Mouse (Mus musculus) liver, embryonic 11.5 days (tissue): Measurements from ENCODE around the gene Osbpl3. TPM values are rescaled to one million over a fixed set of nuclear protein-coding genes. Genes with fewer than 3 reads are reported as not detected.

Source experiments
- ATAC-seq: fragments of 200-750 bp; cut with Nextera tagmentation; replicated peaks from 2 replicates; pipeline ENCODE4 v1.8.0; 2017; ENCODE audit warnings: moderate number of reproducible peaks, mild to moderate bottlenecking, moderate TSS enrichment, moderate library complexity; ENCODE audit not compliant: low FRiP score
- DNase-seq: peaks from one replicate; pipeline ENCODE4 v3.0.0-alpha.2; 2017; ENCODE audit warnings: low spot score
- H3K27ac ChIP-seq: fragments of 300-500 bp; sonication (generic); 2 replicates; pipeline ENCODE4 v1.5.1; 2014; ENCODE audit warnings: mild to moderate bottlenecking, low read depth, low read length, control low read depth
- H3K27me3 ChIP-seq: fragments of 300-500 bp; sonication (generic); replicated peaks from 2 replicates; pipeline ENCODE4 v1.6.1; 2014; ENCODE audit warnings: low read length, mixed read lengths; ENCODE audit not compliant: control insufficient read depth, insufficient read depth
- H3K36me3 ChIP-seq: fragments of 300-500 bp; sonication (generic); 2 replicates; pipeline ENCODE4 v1.6.1; 2014; ENCODE audit warnings: mild to moderate bottlenecking, low read length, moderate library complexity, mixed read lengths; ENCODE audit not compliant: control insufficient read depth, insufficient read depth
- H3K4me1 ChIP-seq: fragments of 300-500 bp; sonication (generic); replicated peaks from 2 replicates; pipeline ENCODE4 v1.6.1; 2014; ENCODE audit warnings: low read length, mixed read lengths; ENCODE audit not compliant: control insufficient read depth, insufficient read depth
- H3K4me2 ChIP-seq: fragments of 300-500 bp; sonication (generic); 2 replicates; pipeline ENCODE4 v1.6.1; 2014; ENCODE audit warnings: mild to moderate bottlenecking, control low read depth, moderate library complexity
- H3K4me3 ChIP-seq: fragments of 300-500 bp; sonication (generic); 2 replicates; pipeline ENCODE4 v1.5.1; 2014; ENCODE audit warnings: low read depth, low read length, control low read depth
- H3K9ac ChIP-seq: fragments of 300-500 bp; sonication (generic); 2 replicates; pipeline ENCODE4 v1.6.1; 2014; ENCODE audit warnings: low read depth, low read length, control low read depth
- H3K9me3 ChIP-seq: fragments of 300-500 bp; sonication (generic); 2 replicates; pipeline ENCODE4 v1.6.1; 2016; ENCODE audit warnings: low read length, inconsistent platforms, mixed read lengths; ENCODE audit not compliant: control insufficient read depth
- WGBS: fragments of 180-500 bp; shearing (Covaris S2); extraction: QIAGEN DNeasy Blood & Tissue Kit; methylation state at CpG from one replicate; pipeline ENCODE4 v1.1.7; 2014; 5-methylcytosine and 5-hydroxymethylcytosine counted together
- polyA plus RNA-seq: library from polyadenylated mRNA; unstranded; fragments of >200 nt; fragmentation: Nextera tagmentation; extraction: Ambion mirVana; gene quantifications from 2 replicates; pipeline ENCODE4 v1.2.1, GENCODE M21; 2014

The Osbpl3 gene
- polyA plus RNA-seq, 1 experiment from 2014 or later: 2.5 TPM

GRCm38 (mm10) chr6:50486035-50486902 is 30.3 kb upstream of the Osbpl3 start:
- DNase-seq (no peak), ATAC-seq (no peak)
- Histone ChIP-seq H3K9ac (no peak overlapping the region), H3K27me3 (no peaks in the 10 kb centered on the region), H3K4me3 (no peak overlapping the region), H3K27ac (no peak overlapping the region), H3K4me2 (no peak overlapping the region), H3K9me3 (no peaks in the 10 kb centered on the region), H3K4me1 (no peaks in the 10 kb centered on the region), H3K36me3 (no peaks in the 10 kb centered on the region)
- WGBS: 88% methylated on average over 11 of the region's 11 CpGs

- DNase-seq: no peak
- Histone ChIP-seq H3K36me3 (no peaks in the 10 kb centered on the region), H3K27ac (no peak overlapping the region), H3K9me3 (no peaks in the 10 kb centered on the region), H3K4me2 (no peak overlapping the region), H3K27me3 (no peaks in the 10 kb centered on the region), H3K9ac (no peak overlapping the region), H3K4me3 (no peak overlapping the region), H3K4me1 (no peaks in the 10 kb centered on the region)
- ATAC-seq: no peak
- WGBS: 82% methylated on average over 3 of the region's 3 CpGs
Observed at GRCm38 (mm10) chr6:50483426-50483825, 27.4 kb upstream of the Osbpl3 start.

- no peak overlapping the region for H3K9ac ChIP-seq
- no peak overlapping the region for H3K27ac ChIP-seq
- H3K4me2 ChIP-seq: no peak overlapping the region
- H3K4me3 ChIP-seq: no peak overlapping the region
- no peaks in the 10 kb centered on the region for H3K36me3 ChIP-seq
- no peaks in the 10 kb centered on the region for H3K27me3 ChIP-seq
- no peak for DNase-seq
- WGBS: 79% methylated on average over 5 of the region's 5 CpGs
- H3K9me3 ChIP-seq: no peaks in the 10 kb centered on the region
- no peak for ATAC-seq
- no peaks in the 10 kb centered on the region for H3K4me1 ChIP-seq
Observed at GRCm38 (mm10) chr6:50481460-50481859, 25.5 kb upstream of the Osbpl3 start.

GRCm38 (mm10) chr6:50466451-50466850 is 10.4 kb upstream of the Osbpl3 start:
- no peaks in the 10 kb centered on the region for H3K9me3 ChIP-seq
- ATAC-seq (no peak), DNase-seq (no peak)
- no peak overlapping the region for H3K9ac ChIP-seq
- 67% methylated on average over 3 of the region's 3 CpGs for WGBS
- H3K4me1 ChIP-seq: no peaks in the 10 kb centered on the region
- no peak overlapping the region for H3K4me2 ChIP-seq
- H3K4me3 ChIP-seq: no peak overlapping the region
- H3K27me3 ChIP-seq: no peaks in the 10 kb centered on the region
- H3K36me3 ChIP-seq: no peaks in the 10 kb centered on the region
- H3K27ac ChIP-seq: no peak overlapping the region

- ATAC-seq (no peak), DNase-seq (no peak)
- Histone ChIP-seq H3K36me3 (no peaks in the 10 kb centered on the region), H3K4me2 (no peak overlapping the region), H3K9me3 (no peaks in the 10 kb centered on the region), H3K27ac (no peak overlapping the region), H3K9ac (no peak overlapping the region), H3K4me1 (no peaks in the 10 kb centered on the region), H3K27me3 (no peaks in the 10 kb centered on the region), H3K4me3 (no peak overlapping the region)
- 72% methylated on average over 9 of the region's 9 CpGs for WGBS
Observed at GRCm38 (mm10) chr6:50464690-50465485, 8.9 kb upstream of the Osbpl3 start.

- 70% methylated on average over 4 of the region's 4 CpGs for WGBS
- H3K27me3 ChIP-seq: no peaks in the 10 kb centered on the region
- H3K27ac ChIP-seq: no peak overlapping the region
- H3K4me1 ChIP-seq: no peaks in the 10 kb centered on the region
- H3K4me2 ChIP-seq: no peak overlapping the region
- no peaks in the 10 kb centered on the region for H3K9me3 ChIP-seq
- no peak for DNase-seq
- no peak overlapping the region for H3K4me3 ChIP-seq
- ATAC-seq: no peak
- no peaks in the 10 kb centered on the region for H3K36me3 ChIP-seq
- H3K9ac ChIP-seq: no peak overlapping the region
Observed at GRCm38 (mm10) chr6:50462026-50462425, 6.0 kb upstream of the Osbpl3 start.

- H3K36me3 ChIP-seq: no peaks in the 10 kb centered on the region
- no peaks in the 10 kb centered on the region for H3K9me3 ChIP-seq
- H3K27me3 ChIP-seq: no peaks in the 10 kb centered on the region
- H3K4me2 ChIP-seq: no peak overlapping the region
- H3K4me1 ChIP-seq: no peaks in the 10 kb centered on the region
- DNase-seq (no peak), ATAC-seq (no peak)
- H3K27ac ChIP-seq: no peak overlapping the region
- no peak overlapping the region for H3K9ac ChIP-seq
- H3K4me3 ChIP-seq: no peak overlapping the region
- 75% methylated on average over 3 of the region's 3 CpGs for WGBS
Observed at GRCm38 (mm10) chr6:50461585-50461984, 5.6 kb upstream of the Osbpl3 start.

GRCm38 (mm10) chr6:50460646-50461045 is 4.6 kb upstream of the Osbpl3 start:
- 83% methylated on average over 5 of the region's 5 CpGs for WGBS
- Histone ChIP-seq H3K4me2 (no peak overlapping the region), H3K4me3 (no peak overlapping the region), H3K9ac (no peak overlapping the region), H3K9me3 (no peaks in the 10 kb centered on the region), H3K27me3 (no peaks in the 10 kb centered on the region), H3K4me1 (no peaks in the 10 kb centered on the region), H3K27ac (no peak overlapping the region), H3K36me3 (no peaks in the 10 kb centered on the region)
- no peak for DNase-seq
- no peak for ATAC-seq
